Mouse (Mus musculus) gastrocnemius, postnatal 10 days (tissue): ENCODE results near the gene Cped1. TPM values are rescaled to one million over a fixed set of nuclear protein-coding genes. Genes with fewer than 3 reads are reported as not detected.

Source experiments
- DNase-seq: peaks from one replicate; pipeline ENCODE4 v3.0.0; 2021; ENCODE audit warnings: mixed read lengths
- long read RNA-seq, 2 experiments: library from polyadenylated mRNA; stranded (forward); transcript quantifications; one replicate each; pipeline ENCODE4 v2.0.0; 2021
- total RNA-seq, 2 experiments: library from RNA; stranded (reverse); gene quantifications; 2 replicates each; pipeline ENCODE4 v1.2.3; 2021

Cped1 gene
- total RNA-seq, result 10 to 100 TPM; 15.9 to 27.6 TPM
- long read RNA-seq, experiment 1, full-length matches to known transcripts, result 10 of 25 reads
- long read RNA-seq, experiment 1, partial matches to known transcripts, result 8 of 25 reads
- long read RNA-seq, experiment 1, other reads (novel, unspliced or antisense), result 7 of 25 reads
- long read RNA-seq, experiment 2, full-length matches to known transcripts, result 6 of 15 reads
- long read RNA-seq, experiment 2, partial matches to known transcripts, result 0 of 15 reads
- long read RNA-seq, experiment 2, other reads (novel, unspliced or antisense), result 9 of 15 reads

DNA sequence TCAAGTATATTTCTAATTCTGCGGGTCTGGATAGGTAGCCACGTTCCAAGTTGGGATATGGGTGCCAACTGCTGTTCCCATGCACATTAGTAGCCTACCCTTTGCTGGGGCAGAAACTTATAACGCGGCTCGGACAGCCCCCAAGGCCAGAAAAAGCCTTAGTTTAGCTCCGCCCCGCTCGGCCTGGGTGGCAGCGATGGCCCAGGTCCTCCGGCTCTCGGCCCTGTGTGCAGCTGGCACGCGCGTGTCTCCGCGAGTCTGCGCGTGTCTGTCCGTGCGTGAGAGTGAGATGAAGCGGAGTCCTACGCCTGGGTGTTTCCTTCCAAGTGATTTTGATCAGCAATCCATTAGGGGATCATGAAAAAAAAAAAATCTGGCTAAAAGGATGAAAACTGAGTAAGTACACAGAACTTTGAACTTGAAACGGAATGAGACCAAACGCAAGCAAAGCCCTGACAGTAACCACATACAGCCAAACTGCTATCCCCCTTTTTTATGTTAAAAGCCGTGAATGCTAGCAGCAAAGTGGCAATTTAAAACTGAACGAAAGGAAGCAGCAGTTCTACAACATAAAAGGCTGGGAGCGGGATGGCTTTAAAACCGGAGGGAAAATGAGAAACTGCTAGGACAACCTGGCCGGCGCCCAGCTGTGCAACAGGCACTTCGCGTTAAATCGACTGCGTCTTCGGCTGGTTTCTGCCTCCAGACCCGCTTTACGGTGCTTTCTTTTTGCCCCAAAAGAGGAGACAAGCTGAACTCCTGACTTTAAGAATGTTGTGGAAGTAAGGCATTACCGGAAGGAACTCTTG, at the start of gene Cped1:
Gene Cped1, plus strand, starts transcription at position 185 of the 809 bp plus-strand sequence.
- peak; percentile 76 for DNase-seq

DNA sequence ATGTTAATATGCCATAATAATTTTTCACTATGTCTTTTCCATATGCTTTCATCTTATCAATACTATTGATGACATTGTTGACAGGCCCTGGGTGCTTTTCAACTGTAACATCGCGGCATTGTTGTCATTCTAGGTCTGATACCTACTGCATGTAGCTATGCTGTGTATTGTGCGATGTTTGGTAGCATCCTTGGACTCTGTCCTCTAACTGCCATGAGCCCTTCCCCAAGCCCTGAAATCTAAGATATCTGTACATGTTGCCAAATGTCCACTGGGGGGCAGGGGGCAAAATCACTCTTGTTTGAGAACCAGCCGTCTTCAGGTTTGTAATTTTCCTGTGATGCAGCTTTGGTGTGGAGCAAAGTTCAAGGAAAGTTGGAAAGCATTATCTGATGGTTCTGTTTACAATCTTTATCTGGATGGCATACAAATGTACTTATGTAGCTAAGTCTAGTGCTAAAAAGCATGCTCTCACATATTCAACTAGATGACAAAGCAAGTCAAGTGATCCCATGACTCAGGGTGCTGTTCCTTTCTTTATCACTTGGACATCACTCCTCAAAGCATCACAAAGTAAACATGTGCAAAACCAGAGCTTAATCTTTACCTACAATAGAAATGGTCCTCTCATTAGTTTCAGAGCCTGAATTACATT, 47.6 kb upstream of the Cped1 start:
- no peak for DNase-seq

DNA sequence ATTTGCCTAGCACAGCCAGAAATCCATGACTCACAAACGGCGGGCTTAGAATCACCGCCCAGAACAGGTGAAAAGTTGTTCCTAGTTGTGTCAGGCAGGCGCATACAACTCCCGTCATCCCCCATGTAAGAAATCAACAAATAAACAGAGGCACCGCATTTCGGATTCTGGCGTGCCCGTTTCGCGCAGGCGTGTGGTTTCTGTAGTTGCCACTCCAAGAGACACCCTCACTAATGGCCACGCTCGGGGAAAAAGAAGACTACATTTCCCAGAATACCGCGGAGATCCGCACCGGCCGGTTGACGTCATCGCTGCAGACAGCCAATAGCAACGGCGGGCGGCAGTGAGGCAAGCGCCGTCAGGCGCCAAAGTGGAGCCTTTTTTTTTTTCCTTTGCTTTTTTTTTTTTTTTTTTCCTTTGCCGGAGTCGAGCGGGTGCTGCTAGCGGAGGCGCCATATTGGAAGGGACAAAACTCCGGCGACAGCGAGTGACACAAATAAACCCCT, 36.4 kb upstream of the Cped1 start, which contains the start of gene Ing3:
Gene Ing3, plus strand, starts transcription at position 346 of the 506 bp plus-strand sequence.
- peak; percentile 95 for DNase-seq

DNA sequence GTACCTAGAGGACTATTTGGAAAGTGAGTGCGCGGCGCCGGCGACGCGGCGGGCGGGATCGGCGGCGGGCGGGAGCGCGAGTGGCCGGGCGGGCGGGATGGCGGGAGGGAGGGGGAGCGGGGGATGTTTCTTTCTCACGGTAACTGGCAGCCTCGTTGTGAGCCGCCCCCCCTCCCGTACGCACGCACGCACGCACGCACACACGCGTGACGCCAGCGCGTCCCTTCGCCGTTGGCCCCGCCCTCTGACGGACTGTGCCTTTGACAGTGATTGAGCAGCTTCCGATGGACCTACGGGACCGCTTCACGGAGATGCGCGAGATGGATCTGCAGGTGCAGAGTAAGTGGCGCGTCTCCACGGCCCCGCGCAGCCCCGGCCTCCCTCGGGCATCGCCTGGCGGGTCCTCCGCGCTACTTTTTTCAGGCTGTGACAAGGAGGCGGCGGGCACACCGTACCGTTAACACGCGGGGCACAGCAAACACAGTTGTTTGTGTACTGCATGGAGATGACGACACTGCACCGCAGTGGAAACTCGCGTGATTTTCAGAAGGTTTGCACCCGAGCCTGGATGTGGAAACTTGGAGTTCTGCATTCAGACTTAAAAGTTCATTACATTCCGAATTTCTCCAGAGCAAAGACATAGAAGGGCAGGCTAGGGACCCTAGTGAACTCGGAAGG, 35.8 kb upstream of the Cped1 start:
- DNase-seq, result peak; percentile 96

DNA sequence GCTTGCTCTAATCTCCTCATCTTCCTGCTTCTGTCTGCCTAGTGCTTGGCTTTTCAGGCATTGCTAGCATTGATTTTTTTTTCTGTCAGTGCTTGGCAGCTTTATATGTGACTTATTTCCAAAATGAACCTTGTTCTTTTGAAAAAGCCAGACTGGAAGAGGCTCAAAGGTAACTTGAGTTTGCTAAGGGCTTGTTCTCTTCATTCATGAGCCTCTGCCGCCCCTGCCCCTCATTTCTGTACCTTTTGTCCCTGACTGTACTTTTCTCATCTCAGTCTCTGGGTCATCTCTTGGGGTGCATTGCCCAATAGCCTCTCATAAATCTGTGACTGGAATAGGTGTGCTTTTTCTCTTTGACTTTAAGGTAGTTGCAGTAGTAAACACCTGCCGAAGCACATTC, 35.0 kb upstream of the Cped1 start:
- no peak for DNase-seq

DNA sequence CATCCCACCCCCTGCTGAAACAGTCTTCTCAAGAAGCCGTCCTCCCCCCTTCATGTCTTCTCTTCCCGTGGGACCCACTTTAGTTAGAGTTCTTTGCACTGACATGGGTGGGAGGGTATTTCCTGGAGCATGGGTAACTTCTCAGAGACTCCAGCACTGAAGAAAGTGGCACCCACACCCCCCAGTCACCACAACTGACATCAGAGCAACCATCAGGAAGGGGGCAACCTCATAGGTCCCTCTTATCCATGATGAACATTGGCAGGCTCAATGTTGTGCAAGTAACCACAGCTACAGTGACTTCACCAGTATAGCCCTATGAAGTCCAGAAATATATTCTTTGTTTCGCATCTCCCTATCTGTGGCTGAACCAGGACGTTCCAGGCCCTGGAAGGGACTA, 30.2 kb upstream of the Cped1 start:
- no peak for DNase-seq

DNA sequence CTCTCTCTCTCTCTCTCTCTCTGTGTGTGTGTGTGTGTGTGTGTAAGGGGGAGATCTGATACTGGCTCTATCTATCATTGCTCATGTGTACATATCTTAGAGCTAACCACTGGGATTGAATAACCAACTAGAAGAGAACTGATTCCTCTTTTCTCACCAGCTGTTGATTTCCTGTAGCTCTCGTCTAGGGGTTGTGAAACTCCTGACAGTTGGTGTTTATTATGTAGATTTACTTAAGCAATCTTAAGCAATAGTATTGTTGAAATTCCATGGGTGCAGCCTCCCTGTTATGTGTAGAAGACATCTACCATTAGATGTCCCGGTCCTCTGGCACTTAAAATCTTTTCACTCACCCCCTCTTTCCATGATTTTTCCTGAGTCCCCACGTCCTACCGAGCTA, 26.8 kb upstream of the Cped1 start:
- DNase-seq, result no peak

DNA sequence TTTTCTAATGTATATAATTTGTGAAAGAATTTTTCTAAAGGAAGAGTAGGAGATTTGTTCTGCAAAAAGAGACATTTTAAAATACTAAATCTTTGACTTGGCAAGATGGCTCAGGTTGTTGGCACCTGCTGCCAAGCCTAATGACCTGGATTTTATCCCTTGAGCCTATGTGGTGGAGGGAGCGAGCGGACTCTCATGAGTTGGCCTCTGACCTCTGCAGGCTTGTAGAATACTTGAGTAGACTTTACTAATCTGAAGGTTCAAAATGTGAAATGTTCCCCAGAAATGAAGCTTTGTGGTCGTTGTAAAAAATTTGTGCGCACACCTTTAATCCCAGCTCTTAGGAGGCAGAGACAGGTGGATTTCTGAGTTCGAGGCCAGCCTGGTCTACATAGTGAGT, 25.8 kb upstream of the Cped1 start:
- no peak for DNase-seq

DNA sequence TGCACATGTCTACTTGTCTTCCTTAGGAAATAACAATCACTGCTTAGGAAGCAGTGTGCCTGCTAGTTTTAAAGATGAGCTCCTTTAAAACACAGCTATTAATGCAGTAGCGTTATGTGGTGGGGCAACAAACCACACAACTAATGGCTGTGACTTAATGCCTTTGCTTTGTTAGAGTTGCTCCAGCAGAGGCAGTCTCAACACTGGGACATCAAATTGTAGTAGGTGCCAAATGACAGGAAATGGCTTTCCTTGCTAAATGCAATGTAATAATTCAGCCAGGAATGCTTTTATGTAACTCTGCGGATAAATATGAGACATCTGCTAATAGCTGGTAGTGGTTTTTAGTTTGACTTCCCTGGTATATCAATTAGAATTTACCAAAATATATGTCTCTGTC, 8.2 kb upstream of the Cped1 start:
- no peak for DNase-seq

DNA sequence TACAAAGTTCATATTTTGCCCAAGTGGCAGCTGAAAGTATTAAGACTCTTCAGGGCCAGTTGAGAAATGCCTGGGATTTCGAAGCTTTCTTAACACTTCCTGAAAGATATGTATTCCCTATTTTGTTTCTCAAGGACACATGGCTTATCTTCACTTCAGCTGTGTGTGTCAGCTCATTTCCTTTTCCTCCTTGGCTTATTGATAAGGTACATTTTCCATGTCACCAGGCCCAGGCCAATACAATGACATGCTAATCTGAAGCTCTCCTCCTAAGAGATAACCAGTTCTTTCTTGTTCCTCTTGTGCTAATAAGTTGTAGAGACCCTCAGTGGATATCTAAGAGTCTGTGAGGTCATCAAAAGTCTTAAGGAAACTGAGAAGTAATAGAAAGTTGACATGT, 4.6 kb upstream of the Cped1 start:
- no peak for DNase-seq

DNA sequence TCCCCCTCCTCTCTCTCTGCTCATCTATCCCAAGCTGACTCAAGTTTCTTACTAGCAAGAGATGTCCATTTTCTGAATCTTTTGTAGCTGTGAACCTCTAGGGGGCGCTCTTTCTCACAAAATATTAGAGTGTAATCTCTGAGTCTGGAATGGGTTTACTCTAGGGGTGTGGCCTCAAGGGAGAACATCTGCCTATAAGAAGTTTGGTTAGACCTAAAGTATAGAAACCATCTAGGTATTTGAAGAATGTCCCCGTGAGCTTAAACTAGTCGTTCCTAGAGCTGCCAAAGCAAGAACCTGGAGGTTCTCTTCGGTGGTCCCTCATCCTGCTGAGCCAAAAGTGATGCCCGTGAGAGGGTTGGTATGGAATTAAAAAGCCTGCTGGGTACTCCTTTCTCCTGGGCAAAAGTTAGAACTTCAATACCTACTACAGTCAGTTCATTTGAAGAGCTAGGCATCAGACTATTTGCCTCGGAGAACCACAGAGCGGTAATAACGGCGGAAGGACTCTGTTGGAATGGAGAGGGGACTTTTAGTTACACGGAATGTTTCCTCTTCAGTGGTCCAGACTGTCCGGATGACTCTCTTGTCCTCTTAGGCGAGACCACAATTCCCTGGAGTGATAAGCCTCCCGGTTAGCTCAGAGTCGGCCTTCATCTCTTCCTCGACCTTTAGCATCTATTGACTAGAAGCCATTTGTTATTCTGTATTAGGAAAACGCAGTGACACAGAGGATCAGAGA, 555 bp upstream of the Cped1 start:
- DNase-seq, result peak; percentile 53

DNA sequence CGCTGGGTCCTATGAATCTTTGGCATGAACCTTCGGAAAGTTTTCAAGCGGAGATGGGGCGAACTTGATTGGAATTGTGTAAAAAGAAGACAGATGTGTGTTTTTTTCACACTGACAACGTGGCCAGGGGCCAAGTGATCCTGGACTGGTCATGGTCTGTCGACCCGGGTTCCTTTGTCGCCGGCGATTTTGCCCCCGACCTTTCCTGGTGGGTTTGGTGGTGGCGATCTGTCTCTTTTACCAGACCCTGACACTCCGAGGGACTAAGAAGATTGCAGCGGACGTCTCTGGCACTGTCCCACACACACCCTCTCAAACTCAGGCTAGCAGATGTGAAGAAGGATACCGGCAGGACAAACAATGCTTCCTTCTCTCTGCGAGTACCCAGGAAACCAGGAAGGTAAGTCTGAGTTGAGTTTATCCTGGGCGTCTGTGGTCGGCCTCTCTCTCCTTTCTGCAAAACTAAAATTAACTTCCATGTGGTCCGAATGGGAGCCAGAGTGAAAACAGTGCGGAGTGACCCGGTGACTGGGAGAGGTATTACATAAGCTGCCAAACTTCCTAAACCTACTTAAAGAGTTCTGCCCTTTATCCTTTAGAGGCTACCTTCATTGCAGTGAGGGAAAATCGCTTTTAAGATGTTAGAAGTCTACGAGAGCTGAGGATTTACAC, 1.1 kb downstream of the Cped1 start:
- DNase-seq, result peak; percentile 57

DNA sequence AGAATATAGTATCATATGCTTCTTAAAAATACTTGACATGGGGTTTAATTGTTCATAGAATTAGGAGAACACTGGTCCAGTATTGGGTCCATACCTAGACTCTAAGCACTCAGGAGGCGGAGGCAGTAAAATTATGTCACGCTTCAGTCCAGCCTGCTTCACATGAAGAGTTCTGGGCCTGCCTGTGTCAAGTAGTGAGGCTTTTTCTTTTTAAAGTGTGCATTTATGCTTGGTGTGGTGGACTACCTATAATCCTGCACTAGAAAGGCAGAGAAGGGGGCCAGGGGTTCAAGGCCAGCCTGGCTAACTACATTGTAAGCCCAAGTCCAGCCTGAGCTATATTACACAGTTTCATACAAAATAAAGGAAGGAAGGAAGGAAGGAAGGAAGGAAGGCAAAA, 1.8 kb downstream of the Cped1 start:
- DNase-seq, result no peak

DNA sequence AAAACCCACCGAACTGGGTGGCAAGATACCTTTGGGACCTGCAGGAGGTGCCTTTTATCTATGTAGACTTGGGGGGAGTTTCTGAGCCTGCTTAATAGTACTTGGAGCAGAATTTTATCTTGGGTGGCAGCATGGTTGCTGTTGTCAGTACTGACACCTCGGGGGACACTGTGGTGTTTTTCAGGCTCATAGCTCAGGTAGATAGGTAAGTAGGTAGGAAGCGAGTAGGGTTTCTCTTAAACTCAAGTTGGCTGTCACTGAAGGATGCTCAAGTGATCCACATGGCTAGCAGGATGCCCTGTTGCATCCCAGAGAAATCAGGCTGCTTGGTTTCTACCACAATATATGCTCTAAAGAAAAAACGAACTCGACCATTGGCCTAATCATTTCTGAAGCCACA, 2.6 kb downstream of the Cped1 start:
- DNase-seq, result no peak

DNA sequence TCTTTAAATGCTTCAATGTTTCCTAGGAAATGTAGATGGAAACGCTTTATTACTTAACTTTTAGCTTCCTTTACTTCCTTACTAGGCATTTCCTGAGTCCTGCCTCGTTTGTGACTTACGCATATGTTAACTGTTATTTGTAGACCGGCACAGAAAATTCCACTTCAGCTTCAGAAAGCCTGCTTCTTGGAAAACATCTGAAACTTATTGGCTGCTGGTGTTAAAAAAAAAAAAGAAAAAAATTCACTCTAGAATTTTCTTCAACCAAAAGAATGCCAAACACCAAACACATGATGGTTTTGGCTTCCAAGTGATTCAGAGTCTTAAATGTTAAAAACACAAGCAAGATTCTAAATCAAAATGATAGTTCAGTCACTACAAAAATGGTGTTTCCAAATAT, 3.4 kb downstream of the Cped1 start:
- DNase-seq, result no peak

DNA sequence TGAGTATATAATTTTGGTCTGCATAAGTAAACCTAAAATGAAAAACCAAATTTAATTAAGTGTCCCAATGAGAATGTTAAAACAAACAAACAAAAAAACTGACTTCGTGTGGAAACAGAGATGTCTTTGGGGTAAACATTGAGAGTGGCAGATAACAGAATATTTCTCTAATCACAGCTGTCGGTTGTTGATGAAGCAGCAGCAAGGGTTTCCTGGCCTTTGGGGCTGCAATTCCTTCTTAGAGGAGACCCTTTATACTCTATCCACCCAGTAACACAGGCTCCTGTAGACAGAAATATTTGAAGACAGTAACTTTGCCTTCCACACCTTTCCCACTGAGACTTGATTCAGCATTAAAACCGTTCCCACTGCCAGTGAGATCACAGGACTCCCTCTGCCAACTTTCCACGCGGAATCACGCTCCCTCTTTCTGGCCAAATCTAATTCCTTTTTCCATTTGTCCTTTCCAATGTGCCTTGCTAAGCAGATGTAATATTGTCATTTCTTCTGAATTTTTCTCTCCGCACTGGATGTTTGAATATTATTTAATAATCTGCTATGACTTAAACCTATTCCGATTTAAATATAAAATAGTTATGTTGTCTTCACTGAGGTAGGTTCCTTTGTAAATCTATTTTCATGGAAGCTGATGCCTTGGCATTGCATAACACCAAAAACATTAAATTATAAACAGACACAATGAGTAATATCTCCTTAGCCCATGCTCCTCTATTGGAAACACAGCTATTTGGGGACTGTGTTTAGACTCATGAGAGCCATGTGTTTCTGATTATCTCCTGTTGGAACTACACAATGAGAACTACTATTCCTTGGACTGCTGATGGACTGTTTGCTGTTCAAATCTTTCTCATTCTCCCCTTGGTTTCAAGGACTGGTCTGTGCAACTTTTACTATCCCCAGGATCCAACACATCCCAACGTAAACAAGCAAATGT, 4.7 kb downstream of the Cped1 start:
- DNase-seq, result no peak

DNA sequence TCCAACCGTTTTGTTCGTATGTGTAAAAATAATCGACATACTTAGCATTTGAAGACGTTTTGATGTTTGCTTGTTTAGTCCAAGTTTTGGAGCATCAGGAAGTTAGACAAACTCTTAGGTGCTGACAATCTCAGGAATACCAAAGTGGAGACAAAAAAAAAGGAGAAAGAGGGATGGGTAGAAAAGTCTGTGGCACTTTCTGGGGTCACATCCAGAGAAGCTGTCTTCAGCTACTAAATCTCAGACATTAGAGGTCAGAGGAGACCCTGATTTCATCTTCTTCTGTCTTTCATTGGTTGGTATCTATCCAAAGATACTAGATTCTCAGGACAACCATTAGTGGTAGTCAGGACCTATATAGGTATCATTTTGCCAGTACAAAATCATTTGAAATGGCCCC, 5.4 kb downstream of the Cped1 start:
- no peak for DNase-seq

DNA sequence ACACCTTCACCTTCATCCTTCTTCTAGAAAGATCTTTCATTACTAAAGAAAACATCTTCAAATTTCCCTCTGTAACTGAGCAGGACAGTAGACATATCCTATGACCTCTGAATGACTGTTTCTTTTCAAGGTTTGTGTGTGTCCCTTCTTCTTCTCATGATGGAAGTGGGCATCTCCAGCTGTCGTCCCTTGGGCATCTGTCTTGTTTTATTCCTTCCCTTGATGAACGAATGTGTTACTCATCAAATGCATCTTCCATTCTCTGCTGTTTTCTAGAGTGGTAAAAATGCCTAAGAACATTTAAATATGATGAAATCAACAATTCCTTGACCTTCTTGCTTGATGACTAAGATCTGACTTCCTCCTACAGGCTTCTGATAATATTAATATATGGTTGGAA, 7.4 kb downstream of the Cped1 start:
- no peak for DNase-seq

DNA sequence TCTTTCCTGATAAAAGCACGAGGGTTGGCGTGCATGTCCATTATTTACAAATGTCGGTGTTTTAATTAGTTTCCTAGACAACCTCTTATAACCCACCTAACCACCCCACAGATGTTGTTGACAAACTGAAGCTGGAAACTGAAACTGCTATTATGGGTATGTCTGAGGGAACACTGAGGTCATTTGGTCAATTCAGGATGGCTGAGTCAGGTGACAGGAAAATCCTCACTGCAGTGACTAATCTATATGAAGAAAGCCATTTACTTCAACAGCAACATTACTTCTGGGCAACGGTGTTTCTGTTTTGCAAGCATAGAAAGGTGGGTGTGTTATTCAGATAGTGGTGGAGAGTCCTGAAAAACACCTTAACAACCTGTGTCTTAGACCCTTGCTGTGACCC, 12.4 kb downstream of the Cped1 start:
- DNase-seq, result no peak

DNA sequence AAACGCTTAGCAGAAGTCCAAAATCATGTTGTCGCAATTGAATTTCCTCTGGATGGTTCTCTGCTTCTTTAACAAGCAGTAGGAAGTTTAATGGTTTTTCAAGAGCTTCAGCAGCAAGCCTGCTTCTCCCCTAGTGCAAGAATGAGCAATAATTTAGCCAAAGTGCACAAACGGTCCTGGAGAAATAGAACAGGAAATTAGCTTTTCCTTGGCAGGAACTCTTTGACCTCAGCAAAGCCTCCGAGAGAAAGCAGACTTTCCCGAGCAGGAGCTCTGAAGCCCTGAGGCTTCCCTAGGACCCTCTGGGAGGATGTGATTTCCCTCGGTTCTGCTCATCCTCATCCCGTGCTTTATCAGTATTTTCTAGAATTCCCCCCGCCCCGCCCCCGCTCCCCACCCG, 13.3 kb downstream of the Cped1 start:
- no peak for DNase-seq
